Mouse (Mus musculus) ZHBTc4 (cell line): ENCODE results near the gene Rsc1a1.
A peak's percentile ranks its signal among the peaks of the same experiment; 100 is the strongest.

Experiments used
- DNase-seq: peaks from one replicate; pipeline ENCODE4 v3.0.0-alpha.2; 2011; ENCODE audit warnings: low read depth, low spot score

Gene Rsc1a1

GRCm38 (mm10) chr4:141704625-141705024, 19.2 kb upstream of the Rsc1a1 start:
- no peak for DNase-seq

DNA sequence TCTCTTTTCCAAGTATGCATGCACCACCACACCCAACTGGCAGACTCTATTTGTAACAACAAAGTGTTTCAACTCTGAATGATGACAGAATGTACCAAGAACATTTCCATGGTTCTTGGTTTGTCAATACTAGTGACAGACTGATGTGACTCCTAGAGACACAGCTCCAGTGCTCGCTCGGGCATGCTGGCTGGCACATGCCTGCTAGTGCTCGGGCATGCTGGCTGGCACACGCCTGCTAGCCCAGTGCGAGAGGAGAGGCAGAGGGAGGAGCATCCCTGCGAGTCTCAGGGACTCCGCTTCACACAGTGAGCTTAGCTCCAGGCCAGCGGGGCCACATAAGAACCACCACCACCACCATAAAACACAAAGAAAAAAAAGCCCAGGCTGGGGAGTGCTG, 9.3 kb upstream of the Rsc1a1 start:
- no peak for DNase-seq

- DNase-seq = no peak
These were observed 3.1 kb upstream of the Rsc1a1 start for GRCm38 (mm10) chr4:141688505-141688904.

DNA sequence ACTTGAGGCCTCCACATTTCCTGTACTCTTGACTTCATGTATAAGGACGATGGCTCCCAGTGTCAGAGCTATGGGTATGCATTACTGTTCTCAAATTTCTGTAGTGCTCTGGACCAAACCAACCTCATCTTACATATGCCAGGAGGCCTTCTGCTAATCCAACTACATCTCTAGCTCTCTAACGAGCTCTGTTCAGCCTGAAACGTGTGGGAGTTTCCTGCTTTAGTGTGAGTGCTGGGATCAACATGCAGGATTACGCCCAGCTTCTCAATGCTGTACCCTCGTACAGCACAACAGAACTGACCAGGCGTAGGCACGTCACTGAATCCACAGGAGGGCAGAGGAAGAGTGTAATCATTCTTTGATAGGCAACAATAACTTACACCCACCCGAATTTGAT, 1.1 kb upstream of the Rsc1a1 start:
- no peak for DNase-seq

DNA sequence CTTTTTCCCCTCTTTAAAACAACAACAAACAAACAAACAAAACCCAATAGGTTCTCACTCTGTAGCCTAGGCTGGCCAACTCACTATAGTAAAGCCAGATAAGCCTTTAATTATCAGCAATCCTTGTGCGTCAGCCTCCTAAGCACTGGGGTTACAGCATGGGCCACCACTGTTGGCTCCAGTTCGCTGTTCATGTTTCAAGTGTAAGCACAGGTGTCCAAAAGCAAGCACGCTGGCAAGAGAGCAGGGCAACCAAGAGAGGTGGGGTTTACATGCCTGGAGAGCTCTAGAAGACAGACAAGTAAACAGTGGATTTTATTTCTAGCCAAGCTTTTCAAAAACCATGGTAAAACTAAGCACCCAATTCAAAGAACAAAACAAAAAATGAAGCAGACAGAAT, 694 bp upstream of the Rsc1a1 start:
- DNase-seq = no peak

DNA sequence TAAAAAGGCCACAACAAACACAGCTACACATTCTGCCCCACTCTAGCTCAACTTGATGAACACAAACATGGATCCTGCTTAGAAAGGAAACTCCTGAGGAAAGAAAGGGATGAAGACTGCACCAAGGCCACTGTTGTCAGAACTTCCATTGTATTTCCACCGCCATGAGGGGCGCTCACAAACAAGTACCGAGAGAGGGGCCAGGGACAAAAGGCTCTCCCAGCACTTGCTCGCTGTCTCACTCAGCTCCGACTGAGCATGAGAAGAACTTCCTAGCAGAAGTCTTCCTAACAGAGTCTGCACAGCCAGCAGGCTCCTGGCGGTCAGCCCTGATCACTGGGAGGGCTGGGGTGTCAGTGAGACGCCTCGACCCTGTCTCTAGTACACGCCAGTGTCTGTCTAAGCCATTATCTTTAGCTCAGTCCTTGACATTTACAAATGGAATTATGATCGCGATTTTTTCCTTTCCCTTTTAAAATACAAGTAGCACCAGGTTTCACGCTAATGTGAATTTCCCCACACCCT, 2.6 kb downstream of the Rsc1a1 start:
- DNase-seq = peak; percentile 54

- DNase-seq = peak; percentile 72
These were observed 3.6 kb downstream of the Rsc1a1 start for GRCm38 (mm10) chr4:141681767-141682166.

DNA sequence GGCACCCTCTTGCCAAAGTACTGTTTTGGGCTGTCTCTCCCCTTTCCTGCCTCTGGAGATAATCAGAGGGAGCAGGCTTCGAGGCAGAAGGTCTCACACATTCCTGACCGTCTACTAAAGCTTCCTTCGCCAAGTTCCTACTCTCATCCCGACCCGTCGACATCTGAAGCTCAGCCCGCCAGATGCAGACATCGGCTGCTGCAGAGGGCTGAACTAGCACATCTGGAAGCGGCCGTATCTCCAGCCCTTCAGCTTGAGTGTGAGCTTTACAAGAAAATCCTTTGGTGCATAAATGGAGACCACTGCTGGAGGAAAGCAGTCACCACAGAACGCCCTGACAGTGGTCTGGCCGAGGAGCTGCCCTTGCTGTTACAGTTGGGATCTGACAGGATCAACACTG, 4.5 kb downstream of the Rsc1a1 start:
- no peak for DNase-seq

DNA sequence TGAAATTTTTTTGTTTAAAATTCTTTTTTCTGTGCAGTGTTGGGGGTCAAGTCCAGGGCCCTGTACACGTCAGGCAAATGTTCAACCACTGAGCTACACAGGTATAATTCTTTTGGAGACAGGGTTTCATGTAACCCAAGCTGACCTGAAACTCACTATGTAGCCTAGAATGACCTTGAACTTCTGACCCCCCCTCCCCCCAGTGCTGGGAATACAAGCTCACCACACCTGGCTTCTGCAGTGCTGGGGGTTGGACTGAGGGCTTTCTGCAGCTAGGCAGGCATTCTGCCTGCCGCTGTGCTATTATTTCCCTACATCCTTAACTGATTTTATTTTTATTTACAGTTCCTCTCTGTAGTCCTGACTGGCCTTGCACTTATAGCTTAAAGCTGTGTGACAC, 6.4 kb downstream of the Rsc1a1 start:
- DNase-seq = peak; percentile 81

DNA sequence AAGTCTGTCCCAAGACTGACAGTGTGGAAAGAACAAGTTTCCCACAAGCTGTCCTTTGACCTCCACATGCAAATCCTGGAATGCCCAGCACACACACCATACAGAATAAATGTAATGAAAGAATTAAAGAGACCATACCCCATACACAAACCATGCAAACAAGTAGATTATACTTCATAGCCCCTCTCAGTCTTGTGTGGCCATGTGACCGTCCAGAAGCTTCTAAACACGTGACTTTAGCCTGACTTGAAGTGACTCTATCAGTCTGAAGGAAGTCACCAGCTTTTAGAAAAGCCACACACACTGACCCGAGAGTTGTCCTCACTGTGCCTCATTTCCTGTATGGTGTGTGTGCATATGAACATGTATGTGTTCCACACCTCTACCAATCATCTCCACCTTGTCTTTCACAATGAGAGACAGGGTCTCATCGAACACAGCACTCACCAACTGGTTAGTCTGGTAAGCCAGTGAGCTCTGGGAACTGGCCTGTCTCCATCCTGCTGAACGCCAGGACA, 8.9 kb downstream of the Rsc1a1 start:
- no peak for DNase-seq

GRCm38 (mm10) chr4:141672325-141672724, 13.1 kb downstream of the Rsc1a1 start:
- DNase-seq = peak; percentile 85

DNA sequence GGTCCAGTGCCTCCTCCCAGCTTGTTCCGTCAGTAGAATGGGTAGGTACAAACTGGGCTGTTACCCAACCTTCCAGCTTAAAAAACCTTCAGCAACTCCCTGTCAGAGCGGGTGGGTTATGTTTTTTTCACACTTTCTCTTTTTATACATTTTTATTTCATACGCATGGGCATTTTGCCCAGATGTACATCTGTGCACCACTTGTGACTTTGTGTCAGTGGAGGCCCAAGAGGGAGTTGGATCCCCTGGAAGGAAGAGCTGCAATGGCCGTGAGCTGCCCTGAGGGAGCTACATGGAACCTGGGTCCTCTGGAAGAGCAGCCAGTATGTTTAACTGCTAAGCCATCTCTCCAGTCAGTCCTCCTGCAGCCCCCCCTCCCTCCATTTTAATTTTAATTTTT, 14.0 kb downstream of the Rsc1a1 start:
- DNase-seq = no peak

DNA sequence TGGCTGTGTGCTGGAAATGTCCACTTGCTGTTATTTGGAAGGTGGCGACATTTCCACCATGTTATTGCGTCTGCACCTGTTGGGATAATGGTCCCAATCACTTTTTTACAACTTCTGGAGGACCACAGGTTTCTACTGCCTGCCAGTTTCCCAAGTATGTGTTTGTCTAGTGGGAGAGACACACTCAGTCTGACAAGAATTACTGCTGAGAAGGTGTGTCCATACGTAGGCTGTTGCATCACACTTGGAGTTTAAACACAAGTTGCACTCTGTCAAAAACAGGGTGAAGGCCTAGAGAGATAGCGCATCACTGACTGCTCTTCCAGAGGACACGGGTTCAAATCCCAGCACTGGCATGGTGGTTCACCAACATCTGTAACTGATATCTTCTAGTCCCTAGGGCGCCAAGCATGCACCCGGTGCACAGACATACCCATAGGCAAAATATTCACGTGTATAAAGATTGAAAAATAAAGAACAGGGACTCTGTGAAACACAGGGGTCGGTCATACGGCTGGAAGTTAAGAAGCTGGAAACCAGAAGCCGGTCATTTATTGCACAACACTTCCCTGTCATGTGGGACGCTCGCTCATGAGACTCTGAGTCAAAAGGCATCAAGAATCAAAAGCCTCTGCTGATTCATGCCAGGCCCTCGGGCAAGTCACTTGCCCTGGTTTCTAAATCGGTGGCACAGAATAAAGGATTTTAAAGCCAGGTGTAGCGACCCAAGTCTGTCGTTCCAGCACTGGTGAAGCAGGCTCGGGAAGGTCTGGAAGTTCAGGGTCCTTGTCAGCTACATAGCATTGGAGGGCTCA, 15.3 kb downstream of the Rsc1a1 start:
- no peak for DNase-seq

DNA sequence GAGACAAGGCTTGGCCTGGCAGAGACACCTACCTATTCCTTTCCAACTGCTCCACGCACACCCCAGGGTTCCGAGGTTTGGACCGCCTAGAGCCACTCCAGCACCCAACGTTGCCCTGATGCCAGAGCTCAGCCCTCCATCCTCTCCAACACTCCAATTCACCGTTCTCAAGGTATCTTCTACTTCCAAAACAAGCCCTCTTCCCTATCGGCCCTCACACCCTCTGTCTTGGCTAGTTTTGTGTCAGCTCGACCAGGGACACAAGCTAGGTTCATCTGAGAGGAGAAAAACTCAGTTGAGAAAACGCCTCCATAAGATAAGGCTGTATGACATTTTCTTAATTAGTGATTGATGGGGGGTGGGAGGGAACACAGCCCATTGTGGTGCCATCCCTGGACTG, 20.6 kb downstream of the Rsc1a1 start, which contains the start of gene Plekhm2:
Plekhm2 (minus strand) TSS at position 101 of the 400 bp plus-strand sequence.
- DNase-seq = no peak

DNA sequence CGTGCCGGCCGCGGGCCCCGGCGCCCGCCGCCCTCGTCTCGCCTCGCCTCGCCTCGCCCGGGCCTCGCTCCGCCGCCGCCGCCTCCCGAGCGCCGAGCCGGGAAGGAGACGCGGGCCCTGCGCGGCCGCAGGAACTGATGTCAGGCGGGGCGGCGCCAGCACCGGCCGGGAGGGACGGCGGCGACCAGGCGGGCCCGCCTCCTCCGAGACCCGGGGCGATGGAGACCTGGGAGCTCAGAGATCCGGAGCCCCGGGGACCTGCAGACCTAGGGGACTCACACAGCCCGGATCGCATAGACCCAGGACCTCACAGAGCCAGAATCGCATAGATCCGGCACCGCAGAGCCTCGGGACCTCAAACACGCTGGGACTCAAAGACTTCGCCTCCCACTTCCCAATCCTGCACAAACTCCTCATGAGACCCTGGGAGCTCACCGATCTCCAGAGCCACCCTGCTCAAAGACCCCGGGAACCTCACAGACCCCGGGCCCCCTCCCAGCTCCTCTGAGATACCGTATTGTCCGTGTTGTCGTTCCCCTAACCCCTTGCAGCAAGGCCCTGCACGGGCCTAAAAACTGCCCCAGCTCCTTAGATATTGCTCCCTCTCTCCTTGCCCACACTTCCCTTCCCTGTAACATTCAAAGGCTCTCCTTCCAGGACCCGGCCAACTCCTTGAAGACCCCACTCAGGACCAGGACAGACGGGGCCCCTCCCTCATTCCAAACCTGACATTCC, 21.2 kb downstream of the Rsc1a1 start:
- peak; percentile 60 for DNase-seq

DNA sequence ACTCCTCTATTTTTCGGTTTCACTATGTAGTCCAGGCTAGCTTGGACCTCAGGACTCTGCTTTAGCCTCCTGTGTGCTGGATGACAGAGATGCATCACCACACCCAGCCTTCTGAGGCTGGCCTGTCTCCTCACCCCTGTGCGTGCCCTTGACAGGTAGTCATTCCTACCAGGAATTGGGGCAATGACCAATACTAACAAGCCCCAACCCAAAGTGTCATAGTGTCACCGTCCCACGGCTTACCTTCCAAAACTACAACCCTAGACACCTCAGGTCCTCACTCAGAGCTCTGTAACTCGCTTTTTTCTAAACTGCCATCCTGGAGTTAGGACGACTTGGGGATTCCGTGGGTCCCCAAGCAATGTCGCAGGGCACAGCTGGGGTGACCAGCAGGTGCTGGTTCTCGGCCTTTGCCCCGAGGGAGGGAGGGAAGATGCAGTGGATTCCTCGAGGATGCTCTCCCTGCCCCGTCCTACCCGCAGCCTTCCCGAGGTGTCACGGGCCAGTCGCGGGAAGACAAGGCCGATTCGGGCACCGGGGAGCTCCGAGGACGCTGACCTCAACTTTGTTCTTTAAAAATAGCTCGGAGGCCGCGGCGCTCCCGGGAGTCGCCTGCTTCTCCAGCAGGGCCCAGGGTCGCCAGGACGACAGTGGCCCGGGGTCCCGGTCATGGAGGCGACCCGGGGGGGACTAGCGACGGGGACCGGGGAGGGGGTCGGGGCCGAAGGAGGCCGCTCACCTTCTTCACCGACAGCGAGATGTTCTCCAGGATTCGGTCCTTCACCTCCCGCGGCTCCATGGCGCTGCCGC, 22.1 kb downstream of the Rsc1a1 start:
- DNase-seq = no peak

- DNase-seq = no peak
These were observed 24.5 kb downstream of the Rsc1a1 start for GRCm38 (mm10) chr4:141660884-141661283.

- DNase-seq = no peak
These were observed 25.7 kb downstream of the Rsc1a1 start for GRCm38 (mm10) chr4:141659739-141660138.

DNA sequence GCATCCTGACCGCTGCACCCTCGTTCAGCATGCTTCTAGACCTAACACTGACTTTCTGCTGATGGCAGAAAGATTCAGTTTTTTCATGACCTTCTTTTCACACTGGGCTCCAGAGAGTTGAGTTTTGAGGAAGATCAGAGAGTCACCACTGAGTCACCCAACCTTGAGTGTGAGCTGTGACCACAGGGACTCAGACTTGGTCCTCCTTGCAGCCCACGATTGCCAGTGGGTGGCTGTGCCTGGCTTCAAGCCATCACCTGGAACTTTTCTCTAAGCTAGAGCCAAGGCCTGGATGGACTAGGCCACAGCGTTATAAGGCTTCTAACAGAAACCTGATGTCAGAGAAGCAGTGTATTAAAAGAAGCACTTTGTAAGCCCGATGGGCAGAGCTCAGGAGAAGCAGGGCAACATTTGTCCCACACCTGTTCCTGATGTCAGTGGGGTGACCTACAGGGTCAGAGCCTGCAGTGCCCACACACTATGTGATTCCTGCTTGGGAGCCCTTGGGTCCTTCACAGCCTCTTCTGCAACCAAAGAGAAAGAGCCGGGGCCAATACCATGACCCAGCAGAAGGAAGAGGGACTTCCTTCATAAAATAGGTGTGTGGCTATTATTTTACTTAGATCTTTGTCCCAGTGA, 26.4 kb downstream of the Rsc1a1 start:
- DNase-seq = no peak

- DNase-seq = no peak
These were observed 28.5 kb downstream of the Rsc1a1 start for GRCm38 (mm10) chr4:141656932-141657331.
